Mouse (Mus musculus) MEL (cell line): ENCODE results near the gene Zdhhc25. TPM values are rescaled to one million over a fixed set of nuclear protein-coding genes. Genes with fewer than 3 reads are reported as not detected.

ENCODE experiments used
- DNase-seq: peaks from one replicate; pipeline ENCODE4 v3.0.0; 2011; ENCODE audit warnings: low read depth, low spot score
- H3K27ac ChIP-seq: 2 replicates; pipeline ENCODE4 v1.5.1; 2012; ENCODE audit warnings: low read depth, mild to moderate bottlenecking, control low read depth, low read length, moderate library complexity; ENCODE audit not compliant: control insufficient read depth
- H3K27me3 ChIP-seq, 2 experiments: fragments of 150-350 bp in 1 of 2; sonication (generic) in 1 of 2; 2 replicates each; pipeline ENCODE4 v1.6.1; 2012; ENCODE audit warnings: low read length in 2 of 2, mild to moderate bottlenecking in 2 of 2, improper control_type of control experiment in 1 of 2, moderate library complexity in 1 of 2; ENCODE audit not compliant: insufficient read depth in 2 of 2, control insufficient read depth in 1 of 2
- H3K36me3 ChIP-seq, 2 experiments: 2 replicates each; pipeline ENCODE4 v1.6.1; 2012 to 2014; ENCODE audit warnings: low read length in 2 of 2, improper control_type of control experiment in 1 of 2, inconsistent platforms in 1 of 2, mild to moderate bottlenecking in 1 of 2; ENCODE audit not compliant: insufficient read depth in 2 of 2, control insufficient read depth in 1 of 2
- H3K4me1 ChIP-seq, 2 experiments: fragments of 150-350 bp in 1 of 2; sonication (generic) in 1 of 2; 2 replicates each; pipeline ENCODE4 v1.6.1; 2012; ENCODE audit warnings: low read length in 2 of 2, improper control_type of control experiment in 1 of 2, mild to moderate bottlenecking in 1 of 2; ENCODE audit not compliant: insufficient read depth in 2 of 2, control insufficient read depth in 1 of 2
- H3K4me3 ChIP-seq, 2 experiments: fragments of 150-350 bp in 1 of 2; sonication (generic) in 1 of 2; 2 replicates each; pipeline ENCODE4 v1.5.1; 2012; ENCODE audit warnings: low read depth in 2 of 2, low read length in 2 of 2, mild to moderate bottlenecking in 2 of 2, moderate library complexity in 2 of 2, control low read depth in 1 of 2, improper control_type of control experiment in 1 of 2; ENCODE audit not compliant: control insufficient read depth in 1 of 2, insufficient read depth in 1 of 2
- H3K79me2 ChIP-seq: 2 replicates; pipeline ENCODE4 v1.6.1; 2012; ENCODE audit warnings: mild to moderate bottlenecking, low read length, moderate library complexity; ENCODE audit not compliant: control insufficient read depth, poor library complexity, insufficient read depth
- H3K9ac ChIP-seq: 2 replicates; pipeline ENCODE4 v1.6.1; 2012; ENCODE audit warnings: low read depth, mild to moderate bottlenecking, control low read depth, low read length, moderate library complexity; ENCODE audit not compliant: control insufficient read depth, poor library complexity, severe bottlenecking
- H3K9me3 ChIP-seq: fragments of 150-350 bp; sonication (generic); replicated peaks from 2 replicates; pipeline ENCODE4 v1.6.1; 2012; ENCODE audit warnings: mild to moderate bottlenecking, low read length, improper control_type of control experiment, moderate library complexity; ENCODE audit not compliant: insufficient read depth
- CHD1 ChIP-seq: IDR thresholded peaks from 2 replicates; pipeline ENCODE4 v1.6.1; 2012; ENCODE audit warnings: low read depth, mild to moderate bottlenecking, inconsistent platforms, low read length, improper control_type of control experiment
- CTCF ChIP-seq, 3 experiments: IDR thresholded peaks in 2 of 3; conservative IDR thresholded peaks in 1 of 3; 2 replicates each; pipeline ENCODE4 v1.5.1; 2011 to 2012; ENCODE audit warnings: low read length in 3 of 3, low read depth in 2 of 3, mild to moderate bottlenecking in 2 of 3, improper control_type of control experiment in 1 of 3, inconsistent platforms in 1 of 3, mixed read lengths in 1 of 3, moderate library complexity in 1 of 3; ENCODE audit not compliant: control insufficient read depth in 1 of 3, insufficient read depth in 1 of 3, poor library complexity in 1 of 3, severe bottlenecking in 1 of 3
- E2F4 ChIP-seq: IDR thresholded peaks from 2 replicates; pipeline ENCODE4 v1.6.1; 2011; ENCODE audit warnings: low read depth, low read length, improper control_type of control experiment, borderline replicate concordance
- ELF1 ChIP-seq: IDR thresholded peaks from 2 replicates; pipeline ENCODE4 v1.6.1; 2014; ENCODE audit warnings: low read depth, mild to moderate bottlenecking, inconsistent platforms, low read length, improper control_type of control experiment, moderate library complexity
- ETS1 ChIP-seq: IDR thresholded peaks from 2 replicates; pipeline ENCODE4 v1.6.1; 2012; ENCODE audit warnings: low read depth, mild to moderate bottlenecking, inconsistent platforms, low read length, improper control_type of control experiment, moderate library complexity
- GATA1 ChIP-seq: IDR thresholded peaks from 2 replicates; pipeline ENCODE4 v1.6.1; 2011; ENCODE audit warnings: low read depth, low read length, improper control_type of control experiment
- MAFK ChIP-seq: IDR thresholded peaks from 2 replicates; pipeline ENCODE4 v1.6.1; 2011; ENCODE audit warnings: low read depth, mild to moderate bottlenecking, low read length, improper control_type of control experiment, borderline replicate concordance
- MEF2A ChIP-seq: IDR thresholded peaks from 2 replicates; pipeline ENCODE4 v1.6.1; 2014; ENCODE audit warnings: low read depth, mild to moderate bottlenecking, inconsistent platforms, low read length, improper control_type of control experiment; ENCODE audit not compliant: poor library complexity, insufficient replicate concordance, severe bottlenecking; ENCODE audit errors: extremely low read depth
- MYB ChIP-seq: IDR thresholded peaks from 2 replicates; pipeline ENCODE4 v1.6.1; 2011; ENCODE audit warnings: mild to moderate bottlenecking, low read depth, low read length, improper control_type of control experiment
- NELFE ChIP-seq: IDR thresholded peaks from 2 replicates; pipeline ENCODE4 v1.6.1; 2011; ENCODE audit warnings: low read depth, low read length, improper control_type of control experiment
- POLR2A ChIP-seq, 2 experiments: IDR thresholded peaks; 2 replicates each; pipeline ENCODE4 v1.6.1; 2011 to 2012; ENCODE audit warnings: low read length in 2 of 2, mild to moderate bottlenecking in 2 of 2, control low read depth in 1 of 2, improper control_type of control experiment in 1 of 2, low read depth in 1 of 2, moderate library complexity in 1 of 2; ENCODE audit not compliant: control insufficient read depth in 1 of 2, insufficient read depth in 1 of 2, poor library complexity in 1 of 2
- RAD21 ChIP-seq: IDR thresholded peaks from 2 replicates; pipeline ENCODE4 v1.6.1; 2011; ENCODE audit warnings: mild to moderate bottlenecking, low read depth, low read length, improper control_type of control experiment
- RCOR1 ChIP-seq: IDR thresholded peaks from 2 replicates; pipeline ENCODE4 v1.6.1; 2012; ENCODE audit warnings: low read depth, mild to moderate bottlenecking, inconsistent platforms, low read length, improper control_type of control experiment
- SIN3A ChIP-seq: IDR thresholded peaks from 2 replicates; pipeline ENCODE4 v1.6.1; 2012; ENCODE audit warnings: low read length, improper control_type of control experiment, inconsistent platforms
- TAL1 ChIP-seq: IDR thresholded peaks from 2 replicates; pipeline ENCODE4 v1.6.1; 2012; ENCODE audit warnings: mild to moderate bottlenecking, inconsistent platforms, low read length, moderate library complexity, mixed read lengths
- TCF12 ChIP-seq: IDR thresholded peaks from 2 replicates; pipeline ENCODE4 v1.6.1; 2014; ENCODE audit warnings: low read depth, mild to moderate bottlenecking, inconsistent platforms, low read length, improper control_type of control experiment, moderate library complexity
- USF1 ChIP-seq: IDR thresholded peaks from 2 replicates; pipeline ENCODE4 v1.6.1; 2014; ENCODE audit warnings: low read depth, mild to moderate bottlenecking, inconsistent platforms, low read length, improper control_type of control experiment, moderate library complexity
- USF2 ChIP-seq, 2 experiments: IDR thresholded peaks; 2 replicates each; pipeline ENCODE4 v1.6.1; 2011 to 2012; ENCODE audit warnings: improper control_type of control experiment in 2 of 2, low read length in 2 of 2, borderline replicate concordance in 1 of 2, inconsistent platforms in 1 of 2, low read depth in 1 of 2, mild to moderate bottlenecking in 1 of 2; ENCODE audit not compliant: insufficient read depth in 1 of 2
- ZKSCAN1 ChIP-seq: IDR thresholded peaks from 2 replicates; pipeline ENCODE4 v1.6.1; 2012; ENCODE audit warnings: low read depth, mild to moderate bottlenecking, inconsistent platforms, low read length, improper control_type of control experiment, moderate library complexity
- ZNF384 ChIP-seq: IDR thresholded peaks from 2 replicates; pipeline ENCODE4 v1.6.1; 2012; ENCODE audit warnings: low read depth, mild to moderate bottlenecking, inconsistent platforms, low read length, improper control_type of control experiment
- polyA plus RNA-seq, 2 experiments: library from polyadenylated mRNA; stranded (reverse) in 1 of 2; unstranded in 1 of 2; fragments of >175 nt in 1 of 2; fragments of >200 nt in 1 of 2; gene quantifications; 2 replicates each; pipeline versions ENCODE4 v1.2.1 to v1.2.4; 2012; ENCODE audit warnings: low replicate concordance in 2 of 2, low read depth in 1 of 2; ENCODE audit not compliant: insufficient read length in 2 of 2, insufficient read depth in 1 of 2, missing spikeins in 1 of 2
- total RNA-seq: library from RNA; depleted of rRNA; stranded (reverse); fragments of 300-350 nt; gene quantifications from 2 replicates; pipeline ENCODE4 v1.2.3, GENCODE M21; 2012

Gene Zdhhc25
- total and polyA plus RNA-seq, 3 experiments, result not detected

DNA sequence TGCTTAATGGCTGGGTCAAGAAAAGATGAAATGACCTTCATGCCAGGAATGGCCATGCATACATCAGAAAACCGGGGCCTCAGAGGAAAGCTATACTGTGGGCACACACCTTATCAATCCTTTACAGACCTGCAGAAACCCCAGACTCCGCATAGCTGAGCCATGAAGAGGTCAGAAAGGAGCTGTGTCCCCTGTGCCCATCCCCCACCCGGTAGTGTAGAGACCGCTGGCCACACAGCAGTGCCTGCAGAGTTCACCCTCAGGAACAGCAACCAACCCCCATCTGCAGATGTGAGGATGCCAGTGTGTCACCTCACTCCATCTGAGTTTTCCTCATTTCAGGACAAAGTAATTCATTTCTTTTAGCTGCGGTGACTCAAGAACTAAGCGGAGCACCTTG is 39.5 kb upstream of the Zdhhc25 start:
- H3K4me3 ChIP-seq, result no peak overlapping the region
- no peaks in the 10 kb centered on the region for H3K9me3 ChIP-seq
- no peak overlapping the region for H3K9ac ChIP-seq
- no peaks in the 10 kb centered on the region for H3K27me3 ChIP-seq
- no peak for DNase-seq
- TF ChIP-seq CHD1 (no peak), CTCF (IDR thresholded peaks at IDR 0.05 in 2 of 3, conservative IDR thresholded peaks at IDR 0.05 in 1 of 3; ENCODE audit: control insufficient read depth in 1 of 3, insufficient read depth in 1 of 3, low read depth in 2 of 3, low read length in 3 of 3, poor library complexity in 1 of 3, severe bottlenecking in 1 of 3) (no peak), RAD21 (no peak), GATA1 (no peak), TAL1 (no peak), RCOR1 (no peak), ZKSCAN1 (no peak), ZNF384 (no peak), USF1 (no peak), NELFE (no peak), POLR2A (IDR thresholded peaks at IDR 0.05; ENCODE audit: control insufficient read depth in 1 of 2, insufficient read depth in 1 of 2, low read depth in 1 of 2, low read length in 2 of 2, poor library complexity in 1 of 2) (no peak), MYB (no peak), ETS1 (no peak), SIN3A (no peak)
- TF ChIP-seq, all 39 proteins: peak for 0
- H3K27ac ChIP-seq, result no peak overlapping the region
- H3K4me1 ChIP-seq, result no peaks in the 10 kb centered on the region
- no peaks in the 10 kb centered on the region for H3K36me3 ChIP-seq
- H3K79me2 ChIP-seq, result no peaks in the 10 kb centered on the region

DNA sequence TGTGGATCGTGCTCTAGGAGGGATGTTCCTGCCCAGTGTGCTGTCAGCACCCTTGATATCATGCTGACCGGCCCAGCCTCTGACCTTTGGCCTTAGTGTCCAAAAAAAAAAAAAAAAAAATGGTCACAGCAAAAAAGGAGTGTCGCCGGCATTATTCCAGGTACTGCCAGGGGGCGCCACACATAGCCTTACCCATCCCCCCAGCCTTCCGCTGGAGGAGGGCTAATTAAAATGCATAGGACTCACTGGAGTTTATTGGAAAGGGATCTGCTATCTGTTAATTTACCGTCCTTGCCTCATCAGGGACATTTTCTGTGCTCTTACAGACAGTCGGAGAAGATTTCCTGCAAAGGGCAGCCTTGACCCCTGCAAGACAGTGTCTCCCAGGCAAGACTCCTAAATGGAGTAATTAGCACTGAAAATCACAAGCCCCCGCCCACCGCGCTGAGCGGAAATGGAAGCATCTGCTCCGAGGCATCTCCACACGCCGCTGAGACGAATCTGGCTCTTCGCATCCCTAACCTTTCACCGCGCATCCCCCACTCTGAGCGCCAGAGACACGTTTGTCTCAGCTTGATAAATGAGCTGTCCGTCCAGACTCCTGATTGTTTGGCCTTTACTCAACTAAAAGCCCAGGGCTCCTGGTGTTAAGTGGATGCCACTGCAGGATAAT is 38.9 kb upstream of the Zdhhc25 start:
- H3K36me3 ChIP-seq, result no peaks in the 10 kb centered on the region
- no peak overlapping the region for H3K27ac ChIP-seq
- H3K79me2 ChIP-seq, result no peaks in the 10 kb centered on the region
- no peak for DNase-seq
- H3K9me3 ChIP-seq, result no peaks in the 10 kb centered on the region
- TF ChIP-seq ETS1, result no peak
- TF ChIP-seq TCF12, result no peak
- TF ChIP-seq USF2 (IDR thresholded peaks at IDR 0.05; ENCODE audit: borderline replicate concordance in 1 of 2, insufficient read depth in 1 of 2, low read depth in 1 of 2, low read length in 2 of 2), result no peak
- TF ChIP-seq TAL1, result no peak
- no peak for TF ChIP-seq RAD21
- no peak for TF ChIP-seq SIN3A
- TF ChIP-seq ZNF384, result no peak
- TF ChIP-seq MEF2A, result no peak
- TF ChIP-seq MAFK, result no peak
- no peak for TF ChIP-seq E2F4
- no peak for TF ChIP-seq ELF1
- TF ChIP-seq, all 39 proteins: peak for 0
- Histone ChIP-seq H3K4me3 (no peak overlapping the region), H3K4me1 (no peaks in the 10 kb centered on the region), H3K27me3 (no peaks in the 10 kb centered on the region), H3K9ac (no peak overlapping the region)
